Mouse (Mus musculus) liver, adult 2 months (tissue): ENCODE measurements around the gene Rer1. TPM values are rescaled to one million over a fixed set of nuclear protein-coding genes. Genes with fewer than 3 reads are reported as not detected.

Experiments used
- DNase-seq: peaks from one replicate; pipeline ENCODE4 v3.0.0-alpha.2; 2011; ENCODE audit warnings: low read depth, low spot score; ENCODE audit errors: extremely low read depth
- H3K27ac ChIP-seq: fragments of 200-500 bp; replicated peaks from 2 replicates; pipeline ENCODE4 v1.5.1; 2012; ENCODE audit warnings: low read depth, mild to moderate bottlenecking, control low read depth, inconsistent platforms, low read length; ENCODE audit not compliant: insufficient read depth
- H3K27me3 ChIP-seq: fragments of 200-500 bp; 2 replicates; pipeline ENCODE4 v1.6.1; 2012; ENCODE audit warnings: mild to moderate bottlenecking, moderate library complexity, low read length, inconsistent platforms; ENCODE audit not compliant: control insufficient read depth, insufficient read depth
- H3K36me3 ChIP-seq: fragments of 200-500 bp; 2 replicates; pipeline ENCODE4 v1.6.1; 2012; ENCODE audit warnings: low read length, inconsistent platforms; ENCODE audit not compliant: control insufficient read depth, insufficient read depth
- H3K4me1 ChIP-seq: fragments of 200-500 bp; 2 replicates; pipeline ENCODE4 v1.6.1; 2011; ENCODE audit warnings: low read length; ENCODE audit not compliant: control insufficient read depth, insufficient read depth
- H3K4me3 ChIP-seq: fragments of 200-500 bp; 2 replicates; pipeline ENCODE4 v1.5.1; 2011; ENCODE audit warnings: low read depth, mild to moderate bottlenecking, control low read depth, low read length, moderate library complexity; ENCODE audit not compliant: insufficient read depth
- H3K79me2 ChIP-seq: fragments of 200-500 bp; 2 replicates; pipeline ENCODE4 v1.6.1; 2012; ENCODE audit warnings: inconsistent platforms, mild to moderate bottlenecking, low read length, moderate library complexity; ENCODE audit not compliant: control insufficient read depth, insufficient read depth
- H3K9ac ChIP-seq: fragments of 200-500 bp; 2 replicates; pipeline ENCODE4 v1.6.1; 2012; ENCODE audit warnings: low read depth, mild to moderate bottlenecking, control low read depth, inconsistent platforms, low read length
- CTCF ChIP-seq: fragments of 200-500 bp; IDR thresholded peaks from 2 replicates; pipeline ENCODE4 v1.5.1; 2011; ENCODE audit warnings: low read depth, low read length, control low read depth
- POLR2A ChIP-seq: fragments of 200-500 bp; IDR thresholded peaks from 2 replicates; pipeline ENCODE4 v1.6.1; 2011; ENCODE audit warnings: low read length, control low read depth; ENCODE audit not compliant: insufficient read depth; ENCODE audit errors: extremely low read depth
- WGBS: fragments of 180-500 bp; shearing (Covaris S2); methylation state at CpG from one replicate; pipeline ENCODE4 v1.1.7; 2018; 5-methylcytosine and 5-hydroxymethylcytosine counted together
- polyA plus RNA-seq: library from polyadenylated mRNA; depleted of rRNA; stranded (reverse); fragments of >200 nt; gene quantifications from 2 replicates; pipeline ENCODE4 v1.2.3, GENCODE M21; 2012
- total RNA-seq: library from RNA; depleted of rRNA; stranded (reverse); fragments of >200 nt; gene quantifications from 2 replicates; pipeline ENCODE4 v1.2.3, GENCODE M21; 2014

Gene Rer1
- total and polyA plus RNA-seq, 2 experiments, result 84.3 to 135 TPM

DNA sequence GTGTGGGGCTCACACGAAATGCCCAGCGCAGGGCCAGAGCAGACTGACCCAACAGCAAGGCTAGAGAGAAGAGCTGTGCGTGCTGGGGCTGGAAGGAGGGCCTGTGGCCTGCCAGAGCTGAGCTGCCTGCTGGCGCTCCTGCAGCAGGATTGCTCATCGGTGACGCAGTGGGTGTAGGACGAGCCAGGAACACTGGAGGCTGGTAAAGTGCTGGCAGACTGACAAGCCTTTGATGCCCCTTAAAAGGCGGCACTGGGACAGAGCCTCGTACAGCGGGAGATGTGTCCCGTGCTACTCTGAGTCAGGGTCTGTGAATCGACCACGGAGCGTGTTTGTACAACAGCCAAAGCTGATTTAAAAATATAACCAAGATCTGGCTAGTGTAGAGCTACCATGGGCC, 43.8 kb upstream of the Rer1 start:
- no peak overlapping the region for H3K9ac ChIP-seq
- no peak overlapping the region for H3K4me3 ChIP-seq
- no peaks in the 10 kb centered on the region for H3K36me3 ChIP-seq
- no peaks in the 10 kb centered on the region for H3K79me2 ChIP-seq
- 90% methylated on average over 14 of the region's 14 CpGs for WGBS
- no peak overlapping the region for H3K27ac ChIP-seq
- TF ChIP-seq POLR2A, result no peak
- no peak for TF ChIP-seq CTCF
- no peaks in the 10 kb centered on the region for H3K4me1 ChIP-seq
- H3K27me3 ChIP-seq, result no peaks in the 10 kb centered on the region
- no peak for DNase-seq

GRCm38 (mm10) chr4:155129132-155129917, 43.1 kb upstream of the Rer1 start:
- 93% methylated on average over 10 of the region's 10 CpGs for WGBS
- H3K27ac ChIP-seq, result no peak overlapping the region
- H3K36me3 ChIP-seq, result no peaks in the 10 kb centered on the region
- H3K4me3 ChIP-seq, result no peak overlapping the region
- peak; percentile 84 for TF ChIP-seq CTCF
- TF ChIP-seq POLR2A, result no peak
- DNase-seq, result peak; percentile 39
- no peak overlapping the region for H3K9ac ChIP-seq
- H3K79me2 ChIP-seq, result no peaks in the 10 kb centered on the region
- H3K27me3 ChIP-seq, result no peaks in the 10 kb centered on the region
- H3K4me1 ChIP-seq, result no peaks in the 10 kb centered on the region

DNA sequence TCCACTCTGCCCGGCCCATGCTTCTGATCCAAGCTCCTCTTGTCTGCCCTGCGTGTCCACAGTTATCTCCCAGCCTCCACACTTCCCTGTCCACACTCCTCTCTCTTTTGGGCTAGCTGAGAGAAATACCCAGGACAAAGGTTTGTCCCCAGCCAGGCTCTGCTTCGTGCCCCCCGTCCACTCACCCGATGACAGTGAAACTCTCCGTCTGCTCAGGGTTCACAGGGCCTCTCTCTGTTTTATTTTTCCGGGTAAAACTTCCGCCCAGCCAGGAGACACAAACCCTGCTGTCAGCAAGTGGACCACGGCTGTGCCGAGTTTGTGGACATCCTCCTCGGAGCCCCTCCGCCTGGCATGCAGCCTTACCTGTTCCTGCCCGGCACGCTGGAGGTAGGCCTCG, 42.2 kb upstream of the Rer1 start:
- H3K79me2 ChIP-seq, result no peaks in the 10 kb centered on the region
- no peaks in the 10 kb centered on the region for H3K27me3 ChIP-seq
- H3K4me3 ChIP-seq, result no peak overlapping the region
- DNase-seq, result no peak
- H3K36me3 ChIP-seq, result no peaks in the 10 kb centered on the region
- no peak overlapping the region for H3K9ac ChIP-seq
- no peaks in the 10 kb centered on the region for H3K4me1 ChIP-seq
- TF ChIP-seq POLR2A, result no peak
- no peak overlapping the region for H3K27ac ChIP-seq
- 92% methylated on average over 15 of the region's 15 CpGs for WGBS

DNA sequence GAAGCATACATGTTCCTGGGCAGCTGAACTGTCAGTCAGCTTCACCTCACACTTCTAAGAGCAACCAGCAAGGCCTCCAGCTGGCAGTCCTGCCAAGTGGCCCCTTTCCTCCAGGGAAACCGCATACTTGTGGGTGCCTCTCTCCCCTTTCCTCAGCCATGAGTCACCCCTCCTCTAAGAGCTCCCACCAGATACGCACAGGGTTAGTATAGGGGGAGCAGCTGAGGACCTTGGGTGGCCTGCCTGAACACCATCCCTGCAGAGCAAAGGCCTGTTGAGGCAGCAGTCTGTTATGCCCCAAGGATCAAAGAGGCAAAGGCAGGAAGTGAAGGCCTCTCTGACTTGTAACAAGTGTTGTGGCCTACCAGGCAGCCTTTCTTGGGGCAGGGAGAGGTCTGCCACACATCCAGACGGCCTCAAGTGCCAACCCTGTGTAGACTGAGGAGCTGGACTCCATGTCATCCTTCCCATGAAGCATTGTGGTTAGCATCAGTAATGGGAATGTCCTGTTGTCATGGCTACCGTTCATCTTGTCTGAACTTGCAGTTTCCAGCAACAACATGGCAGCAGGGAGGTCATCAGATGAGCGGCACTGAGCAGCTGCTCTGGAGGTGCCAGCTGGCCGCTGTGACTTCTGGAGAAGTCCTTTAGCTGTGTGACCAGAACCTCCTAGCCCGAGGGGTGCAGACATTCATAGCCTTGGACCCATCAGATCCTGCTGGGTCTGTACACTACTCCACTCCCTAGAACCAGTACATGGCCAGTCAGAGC, 40.6 kb upstream of the Rer1 start:
- no peak overlapping the region for H3K9ac ChIP-seq
- peaks cover 4% of the 10 kb centered on the region for H3K4me1 ChIP-seq
- no peak for TF ChIP-seq POLR2A
- TF ChIP-seq CTCF, result no peak
- 89% methylated on average over 7 of the region's 7 CpGs for WGBS
- no peak overlapping the region for H3K4me3 ChIP-seq
- no peaks in the 10 kb centered on the region for H3K79me2 ChIP-seq
- DNase-seq, result no peak
- H3K27ac ChIP-seq, result no peak overlapping the region
- no peaks in the 10 kb centered on the region for H3K36me3 ChIP-seq
- H3K27me3 ChIP-seq, result no peaks in the 10 kb centered on the region

DNA sequence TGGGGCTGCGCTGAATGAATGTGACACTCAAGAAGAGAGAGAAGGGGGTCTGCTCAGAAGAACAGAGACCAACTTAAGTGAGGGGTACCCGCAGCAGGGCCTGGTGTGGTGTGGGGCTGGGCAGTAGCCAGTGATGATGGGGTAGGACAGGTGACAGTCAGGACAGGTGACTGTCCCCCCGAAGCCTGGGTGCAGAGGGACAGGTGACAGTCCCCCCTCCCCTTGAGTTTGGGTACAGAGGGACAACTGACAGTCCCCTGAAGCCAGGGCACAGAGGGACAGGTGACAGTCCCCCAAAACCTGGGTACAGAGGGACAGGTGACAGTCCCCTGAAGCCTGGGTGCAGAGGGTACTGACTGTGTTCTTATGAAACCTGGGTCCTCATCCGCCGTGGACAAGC, 40.0 kb upstream of the Rer1 start:
- Histone ChIP-seq H3K4me3 (no peak overlapping the region), H3K4me1 (peaks cover 7% of the 10 kb centered on the region), H3K27me3 (no peaks in the 10 kb centered on the region), H3K27ac (no peak overlapping the region), H3K9ac (no peak overlapping the region), H3K79me2 (no peaks in the 10 kb centered on the region), H3K36me3 (no peaks in the 10 kb centered on the region)
- no peak for DNase-seq
- WGBS, result 90% methylated on average over 5 of the region's 5 CpGs
- no peak for TF ChIP-seq CTCF
- TF ChIP-seq POLR2A, result no peak

DNA sequence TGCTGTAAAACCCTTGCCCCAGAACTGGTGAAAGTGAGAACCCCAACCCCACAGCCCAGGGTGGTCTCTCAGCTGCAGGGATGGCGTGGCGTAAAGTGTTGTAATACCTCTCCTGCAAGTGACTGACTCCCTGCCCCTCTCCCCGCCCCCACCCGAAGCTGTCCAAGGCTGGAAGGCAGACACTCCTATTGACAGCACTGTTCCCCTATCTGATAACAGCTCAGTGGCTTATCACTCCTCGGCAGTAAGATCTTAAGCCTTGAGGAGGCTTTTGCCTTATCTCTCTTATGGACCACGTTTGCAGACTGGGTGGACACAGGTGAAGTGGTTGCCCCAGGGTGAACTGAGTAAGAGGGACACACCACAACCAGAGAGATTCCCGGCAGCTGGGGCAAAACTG, 39.1 kb upstream of the Rer1 start:
- DNase-seq, result no peak
- WGBS, result 63% methylated on average over 7 of the region's 7 CpGs
- Histone ChIP-seq H3K36me3 (no peaks in the 10 kb centered on the region), H3K4me3 (no peak overlapping the region), H3K9ac (no peak overlapping the region), H3K27ac (no peak overlapping the region), H3K4me1 (peaks cover 12% of the 10 kb centered on the region), H3K27me3 (no peaks in the 10 kb centered on the region), H3K79me2 (no peaks in the 10 kb centered on the region)
- TF ChIP-seq CTCF (no peak), POLR2A (no peak)
